Mouse (Mus musculus): ENCODE measurements around the gene Mrc2. TPM values are rescaled to one million over a fixed set of nuclear protein-coding genes. Genes with fewer than 3 reads are reported as not detected.

The Mrc2 gene
- total RNA-seq (2023), result not detected

DNA sequence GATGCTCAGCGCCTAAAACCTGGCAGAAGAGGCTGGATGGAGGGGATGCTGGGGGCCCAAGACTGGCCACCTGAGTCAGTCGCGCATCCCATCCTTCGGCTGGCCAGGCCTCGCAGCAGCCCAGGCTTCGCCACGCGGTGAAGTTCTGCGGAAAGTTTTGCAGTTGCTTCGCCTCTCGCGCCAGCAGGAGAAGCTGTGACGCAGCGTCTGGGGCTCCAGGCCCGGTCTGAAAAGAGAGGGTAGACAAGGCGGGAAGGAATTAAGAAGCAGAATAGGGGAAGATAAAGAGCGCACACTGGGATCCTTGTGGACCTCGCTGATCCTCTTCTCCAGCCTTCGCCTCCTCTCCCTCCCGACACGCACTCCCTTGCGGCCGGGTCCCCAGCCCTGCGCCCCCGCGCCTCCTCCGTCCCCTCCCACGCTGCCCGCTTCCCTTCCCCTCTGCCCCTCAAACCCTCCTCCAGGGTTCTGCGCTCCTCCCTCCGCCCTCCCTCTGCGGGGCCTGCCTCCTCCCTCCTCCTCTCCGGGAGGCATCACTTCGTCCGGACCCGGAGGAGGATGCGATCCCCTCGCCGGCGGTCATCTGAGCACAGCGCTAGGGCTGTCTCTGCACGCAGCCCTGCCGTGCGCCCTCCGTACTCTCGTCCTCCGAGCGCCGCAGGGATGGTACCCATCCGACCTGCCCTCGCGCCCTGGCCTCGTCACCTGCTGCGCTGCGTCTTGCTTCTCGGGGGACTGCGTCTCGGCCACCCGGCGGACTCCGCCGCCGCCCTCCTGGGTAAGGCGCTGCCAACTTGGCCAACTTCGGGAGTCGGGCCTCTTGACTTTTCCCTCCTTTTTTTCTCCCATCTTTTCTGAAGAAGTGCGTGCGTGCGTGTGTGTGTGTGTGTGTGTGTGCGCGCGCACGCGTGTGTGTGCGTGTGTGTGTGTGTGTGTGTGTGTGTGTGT is at the start of gene Mrc2:
Gene Mrc2 (plus strand): TSS at position 520 of the 948 bp plus-strand sequence.

Other genes with a start within 250 kb of the Mrc2 start
- gene Efcab3, start 229.1 kb upstream of the Mrc2 start, total RNA-seq (2023), result not detected
- 36.3 TPM for gene Mettl2, start 166.2 kb upstream of the Mrc2 start, total RNA-seq (2023)
- not detected for gene Gm10842, start 145.8 kb upstream of the Mrc2 start, total RNA-seq (2023)
- 78.4 TPM for gene Tlk2, start 113.8 kb upstream of the Mrc2 start, total RNA-seq (2023)
- not detected for gene March10, start 164.1 kb downstream of the Mrc2 start, total RNA-seq (2023)

Data from CD8-positive naive resting alpha-beta T cell, adult 57 days (primary cell).